Mouse (Mus musculus) B cell, adult 2 months (primary cell): ENCODE data around the gene Dand5.
"Not testable (repeated sequence)": the region's sequence is repeated elsewhere in the genome, so short reads cannot be mapped to it uniquely, and the experiment has no call there.

ENCODE experiments used
- DNase-seq, 2 experiments: peaks; one replicate each; pipeline ENCODE4 v3.0.0; 2022

Dand5 gene

GRCm38 (mm10) chr8:84834002-84834865 lies 11.6 kb upstream of the Dand5 start:
- DNase-seq: no peak

GRCm38 (mm10) chr8:84832759-84833742 lies 10.4 kb upstream of the Dand5 start:
- DNase-seq: no peak

- DNase-seq: peak; percentile 90 to 92
Observed at GRCm38 (mm10) chr8:84832034-84832717, 9.6 kb upstream of the Dand5 start.

GRCm38 (mm10) chr8:84831490-84831889 lies 8.9 kb upstream of the Dand5 start, which contains the start of gene Gadd45gip1:
TSS of gene Gadd45gip1 (plus strand) at chr8:84831522.
- DNase-seq: peak; percentile 83 to 86

- not testable (repeated sequence) for DNase-seq
Observed at GRCm38 (mm10) chr8:84826518-84826917, 3.9 kb upstream of the Dand5 start.

GRCm38 (mm10) chr8:84825636-84826035 lies 3.0 kb upstream of the Dand5 start:
- no peak for DNase-seq

GRCm38 (mm10) chr8:84823653-84824052 lies 1.0 kb upstream of the Dand5 start:
- peak; percentile 69 to 70 for DNase-seq

GRCm38 (mm10) chr8:84816117-84816516 lies 6.5 kb downstream of the Dand5 start:
- no peak for DNase-seq

GRCm38 (mm10) chr8:84815547-84815946 lies 7.1 kb downstream of the Dand5 start:
- DNase-seq: peak; percentile 98

GRCm38 (mm10) chr8:84814555-84815441 lies 7.8 kb downstream of the Dand5 start:
- no peak for DNase-seq

GRCm38 (mm10) chr8:84814240-84814554 lies 8.4 kb downstream of the Dand5 start:
- no peak for DNase-seq

- no peak for DNase-seq
Observed at GRCm38 (mm10) chr8:84813830-84814229, 8.8 kb downstream of the Dand5 start.

GRCm38 (mm10) chr8:84813059-84813458 lies 9.6 kb downstream of the Dand5 start:
- DNase-seq: peak; percentile 91 to 93

GRCm38 (mm10) chr8:84811303-84811702 lies 11.3 kb downstream of the Dand5 start:
- DNase-seq: no peak

- peak; percentile 96 for DNase-seq
Observed at GRCm38 (mm10) chr8:84810896-84811295, 11.7 kb downstream of the Dand5 start.

GRCm38 (mm10) chr8:84809941-84810280 lies 12.7 kb downstream of the Dand5 start:
- DNase-seq: no peak

- DNase-seq: no peak
Observed at GRCm38 (mm10) chr8:84809109-84809940, 13.3 kb downstream of the Dand5 start.

- DNase-seq: no peak
Observed at GRCm38 (mm10) chr8:84806031-84806430, 16.6 kb downstream of the Dand5 start.

- peak; percentile 52 to 57 for DNase-seq
Observed at GRCm38 (mm10) chr8:84799999-84800831, 22.4 kb downstream of the Dand5 start, which contains the start of gene Nfix. TSS of gene Nfix (minus strand) at chr8:84800344.
